Mouse (Mus musculus): ENCODE measurements around the gene Rplp2.
"Not testable (repeated sequence)": the region's sequence is repeated elsewhere in the genome, so short reads cannot be mapped to it uniquely, and the experiment has no call there.

The Rplp2 gene

DNA sequence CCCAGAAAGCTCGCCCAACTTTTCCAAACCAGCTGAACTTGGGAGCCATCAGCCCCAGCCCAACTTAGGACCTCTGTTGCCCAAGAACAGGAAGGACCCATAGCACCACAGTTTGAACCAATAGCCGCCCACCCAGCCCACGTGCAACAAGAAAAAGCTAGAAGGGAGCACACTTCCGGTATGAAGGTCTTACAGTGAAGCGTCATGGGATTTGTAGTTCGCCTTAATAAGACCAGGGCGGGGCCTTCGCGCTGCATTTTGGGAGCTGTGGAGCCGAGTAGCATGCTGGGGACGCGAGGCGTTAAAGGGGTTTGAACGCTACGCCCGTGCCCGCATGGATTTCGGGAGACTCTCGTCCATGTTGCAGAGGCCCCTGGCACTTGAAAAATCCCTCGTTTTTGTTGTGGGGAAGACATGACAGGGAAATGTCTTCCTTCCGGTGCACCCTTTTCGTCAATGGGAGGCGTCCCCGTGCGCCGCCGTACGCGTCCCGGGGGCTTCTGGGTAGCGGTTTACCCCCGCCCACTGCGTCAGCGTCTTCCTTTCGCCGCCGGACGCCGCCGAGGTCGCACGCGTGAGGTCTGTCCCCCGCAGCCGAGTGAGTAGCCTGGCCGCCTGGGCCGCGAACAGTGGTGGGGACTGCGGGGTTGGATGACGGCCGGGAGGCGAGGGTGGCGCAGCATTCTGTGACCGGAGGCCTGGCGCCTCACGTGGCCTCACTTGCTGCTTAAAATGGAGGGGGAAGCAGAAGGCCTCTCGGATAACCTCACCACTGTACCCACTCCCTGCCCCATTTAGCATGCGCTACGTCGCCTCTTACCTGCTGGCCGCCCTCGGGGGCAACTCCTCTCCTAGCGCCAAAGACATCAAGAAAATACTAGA, at the start of gene Rplp2:
Gene Rplp2, plus strand, starts transcription at position 261 of the 882 bp plus-strand sequence.
- peak; percentile 88 for DNase-seq (ENCODE audit: low spot score in 2 of 2)

DNA sequence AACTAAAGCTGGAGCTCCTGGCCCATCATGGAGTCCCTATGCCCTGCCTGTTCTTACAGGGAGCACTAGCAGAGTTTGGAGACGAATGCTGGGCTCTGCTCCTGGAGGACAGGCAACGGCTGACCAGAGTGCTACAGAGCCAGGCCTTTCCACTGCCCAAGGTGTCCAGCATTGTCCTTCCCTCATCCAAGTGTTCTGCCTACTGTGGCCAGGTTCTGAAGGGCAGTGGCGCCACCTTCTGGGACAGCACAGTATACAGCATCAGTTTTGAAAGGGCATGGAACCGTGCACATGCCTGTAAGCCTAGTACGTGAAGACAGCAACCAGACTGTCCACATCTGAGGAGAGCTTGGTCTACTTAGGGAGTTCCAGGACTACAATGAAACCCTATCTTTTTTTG, 43.9 kb upstream of the Rplp2 start:
- peak in 1 of 2 experiments; percentile 54 for DNase-seq (ENCODE audit: low spot score in 2 of 2)

DNA sequence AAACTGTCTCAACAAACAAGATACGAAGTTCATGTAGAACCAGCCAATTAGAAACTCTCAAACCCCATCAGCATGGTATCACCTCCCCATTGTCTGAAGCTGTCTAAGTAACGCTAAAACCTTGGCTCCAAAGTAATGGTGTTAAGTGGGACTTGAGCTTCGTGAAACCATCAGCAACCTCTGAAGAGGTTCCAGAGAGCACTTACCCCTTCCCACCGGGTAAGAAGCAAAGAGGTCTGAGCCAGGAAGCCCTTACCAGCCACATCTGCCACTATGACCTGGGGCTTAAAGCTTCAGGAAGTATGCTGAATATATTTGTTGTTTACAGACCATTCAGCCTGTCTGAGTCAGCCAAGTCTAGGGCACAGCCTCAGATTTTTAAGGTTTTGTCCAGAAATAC, 41.7 kb upstream of the Rplp2 start:
- no peak for DNase-seq (ENCODE audit: low spot score in 2 of 2)

DNA sequence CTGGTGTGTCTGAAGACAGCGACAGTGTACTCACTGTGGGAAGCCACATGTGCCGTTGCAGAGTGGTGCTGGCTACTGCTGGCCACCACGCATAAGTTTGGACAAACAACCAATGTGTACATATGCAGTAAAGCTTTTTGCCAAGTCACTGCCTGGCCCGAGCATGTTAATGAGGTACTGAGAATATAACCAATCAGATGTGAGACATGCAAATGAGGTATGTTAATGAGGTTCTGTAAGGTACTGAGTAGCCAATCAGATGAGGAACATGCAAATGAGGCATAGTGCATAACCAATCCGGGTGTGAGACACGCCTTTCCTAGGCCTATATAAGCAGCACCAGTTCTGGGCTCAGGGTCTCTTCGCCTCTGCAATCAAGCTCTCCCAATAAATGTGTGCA, 39.5 kb upstream of the Rplp2 start:
- not testable (repeated sequence) for DNase-seq (ENCODE audit: low spot score in 2 of 2)

DNA sequence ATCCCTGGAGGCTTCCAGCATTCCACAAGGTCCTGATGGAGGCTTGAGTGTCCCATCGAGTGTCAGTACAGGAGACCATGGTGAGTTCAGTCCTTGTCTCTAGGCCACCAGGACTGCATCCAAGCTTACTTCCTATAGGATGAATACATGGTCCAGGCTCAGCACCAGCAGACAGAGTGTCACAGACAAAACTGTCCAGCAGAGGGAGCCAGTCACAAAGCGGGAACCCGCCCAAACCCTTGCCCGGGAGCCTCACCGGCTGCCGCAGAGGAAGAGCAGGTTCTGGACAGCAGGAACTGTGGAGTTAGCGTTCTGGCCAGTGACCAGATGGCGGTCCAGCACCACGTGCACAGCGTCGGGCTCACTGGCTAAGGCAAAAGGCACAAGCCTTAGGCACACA, 38.3 kb upstream of the Rplp2 start:
- peak; percentile 66 to 87 for DNase-seq (ENCODE audit: low spot score in 2 of 2)

DNA sequence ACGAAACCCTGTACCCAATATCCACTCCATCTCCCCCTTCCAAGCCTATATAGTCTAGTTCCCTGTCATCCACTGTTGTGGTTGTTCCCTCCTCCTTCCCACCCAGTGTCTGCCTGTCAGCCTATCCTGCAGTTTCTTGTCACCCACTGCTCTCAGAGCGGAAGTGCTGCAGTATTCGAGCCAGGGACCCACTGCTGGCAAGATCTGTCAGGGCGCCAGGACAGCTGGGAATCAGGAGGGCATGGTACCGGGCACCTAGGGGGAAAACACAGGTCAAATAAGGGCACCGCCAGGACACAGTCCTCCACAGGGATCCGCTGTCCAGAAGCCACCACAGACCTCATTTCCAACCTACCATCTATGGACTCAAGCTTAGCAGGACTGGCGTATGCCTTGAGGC, 36.5 kb upstream of the Rplp2 start:
- no peak for DNase-seq (ENCODE audit: low spot score in 2 of 2)

DNA sequence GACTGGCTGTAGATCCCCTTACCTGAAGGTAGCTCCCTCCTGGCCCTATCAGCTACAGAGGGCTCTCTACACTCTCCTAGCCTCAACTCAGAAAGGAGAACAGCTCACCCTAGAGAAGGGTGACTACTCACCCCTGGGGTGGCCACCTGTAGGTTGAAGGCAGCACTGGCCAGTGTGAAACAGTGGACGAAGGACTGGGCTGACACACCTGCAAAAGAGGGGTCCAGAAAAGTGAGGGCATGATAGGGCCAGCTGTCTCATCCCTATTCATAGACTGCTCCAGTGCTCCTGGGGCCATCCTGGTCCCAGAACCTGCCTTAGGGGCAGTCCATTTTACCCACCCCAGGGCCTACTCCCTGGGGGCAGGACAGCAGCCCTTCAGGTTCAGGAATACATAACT, 35.5 kb upstream of the Rplp2 start:
- DNase-seq (ENCODE audit: low spot score in 2 of 2), result no peak

DNA sequence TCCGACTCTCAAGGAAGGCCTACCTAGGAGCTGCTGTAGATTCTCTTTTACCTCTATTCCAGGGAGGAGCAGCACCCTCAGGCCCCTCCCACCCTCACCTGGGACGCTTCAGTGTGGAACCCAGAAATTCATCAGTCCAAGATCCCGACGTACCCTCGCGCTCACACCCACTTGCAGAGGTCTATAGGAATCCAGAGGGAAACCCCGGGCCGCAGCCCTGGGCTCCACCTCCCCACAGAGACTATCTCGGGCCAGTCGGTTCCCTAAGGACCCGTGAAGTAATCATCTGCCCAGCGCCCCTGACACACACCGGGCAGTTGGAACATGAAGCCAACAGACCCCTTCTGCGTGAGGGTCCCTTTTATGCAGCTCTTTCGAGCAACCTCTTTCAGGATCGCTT, 33.8 kb upstream of the Rplp2 start:
- no peak for DNase-seq (ENCODE audit: low spot score in 2 of 2)

DNA sequence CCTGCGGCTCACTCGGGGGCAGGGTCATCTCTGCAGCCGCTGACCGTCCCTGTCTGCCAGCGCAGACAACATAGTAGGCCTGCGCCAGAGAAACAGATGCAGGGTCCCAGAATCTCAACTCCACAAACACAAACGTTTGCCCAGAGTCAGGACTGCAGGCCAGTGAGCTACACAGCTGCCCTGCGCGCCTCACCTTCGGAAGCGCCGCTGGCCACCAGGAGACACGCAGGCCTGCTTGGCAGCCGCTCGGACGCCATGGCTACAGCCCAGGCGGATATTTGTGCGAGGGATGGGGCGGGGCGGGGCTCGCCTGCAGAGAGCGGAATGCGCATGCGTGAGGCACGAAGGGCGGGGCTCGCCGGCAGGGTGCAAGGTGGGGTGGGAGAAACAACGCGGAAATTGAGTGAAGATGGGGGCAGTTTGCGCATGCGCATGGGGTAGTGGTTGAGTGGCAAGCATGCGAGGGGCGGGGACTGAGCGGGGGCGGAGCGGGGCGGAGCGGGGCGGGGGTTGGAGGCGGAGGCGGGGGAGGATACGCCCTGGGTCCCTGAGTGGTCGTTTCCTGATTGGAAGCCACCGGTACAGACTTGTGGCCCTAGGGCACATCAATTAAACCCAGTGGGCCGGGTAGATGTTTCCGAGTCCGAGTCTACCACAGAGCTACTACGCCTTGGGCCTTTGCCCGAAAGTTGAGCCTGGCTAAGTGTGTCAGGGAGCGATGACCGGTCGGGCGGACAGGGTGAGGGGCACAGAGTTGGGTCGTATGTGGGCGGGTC, 33.2 kb upstream of the Rplp2 start, which contains the start of gene Gatd1:
Gene Gatd1, minus strand, starts transcription at position 328 of the 776 bp plus-strand sequence.
- DNase-seq (ENCODE audit: low spot score in 2 of 2), result peak; percentile 99 to 100

DNA sequence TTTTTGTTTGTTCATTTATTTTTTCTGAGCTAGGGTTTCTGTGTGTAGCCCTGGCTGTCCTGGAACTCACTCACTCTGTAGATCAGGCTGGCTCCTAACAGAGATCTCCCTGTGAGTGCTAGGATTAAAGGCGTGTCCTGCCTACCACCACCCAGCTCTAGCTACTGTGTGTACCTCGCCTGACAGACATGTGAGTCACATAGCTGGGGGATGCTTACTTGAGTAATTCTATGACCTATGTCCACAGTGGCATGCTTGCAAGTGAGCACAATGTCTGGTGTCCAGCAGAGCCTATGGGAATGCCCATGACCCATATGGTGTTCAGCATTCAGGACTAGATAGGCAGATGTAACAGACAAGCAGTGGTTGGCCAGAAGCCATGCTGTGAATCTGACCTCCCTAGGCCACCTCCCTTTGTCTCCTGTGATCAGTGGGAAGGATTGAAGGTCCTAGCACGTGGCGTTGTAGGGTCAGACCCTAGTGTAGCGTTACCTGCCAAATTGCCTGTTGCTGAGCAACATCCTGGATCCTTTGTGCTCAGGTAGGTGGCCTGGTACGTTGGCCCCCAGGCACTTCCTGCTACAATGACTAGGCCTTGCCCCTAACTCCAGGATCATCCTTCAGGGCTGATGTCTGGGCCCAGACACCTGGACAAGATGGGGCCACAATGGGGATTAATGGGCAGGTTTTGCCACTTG, 30.9 kb upstream of the Rplp2 start:
- DNase-seq (ENCODE audit: low spot score in 2 of 2), result no peak

DNA sequence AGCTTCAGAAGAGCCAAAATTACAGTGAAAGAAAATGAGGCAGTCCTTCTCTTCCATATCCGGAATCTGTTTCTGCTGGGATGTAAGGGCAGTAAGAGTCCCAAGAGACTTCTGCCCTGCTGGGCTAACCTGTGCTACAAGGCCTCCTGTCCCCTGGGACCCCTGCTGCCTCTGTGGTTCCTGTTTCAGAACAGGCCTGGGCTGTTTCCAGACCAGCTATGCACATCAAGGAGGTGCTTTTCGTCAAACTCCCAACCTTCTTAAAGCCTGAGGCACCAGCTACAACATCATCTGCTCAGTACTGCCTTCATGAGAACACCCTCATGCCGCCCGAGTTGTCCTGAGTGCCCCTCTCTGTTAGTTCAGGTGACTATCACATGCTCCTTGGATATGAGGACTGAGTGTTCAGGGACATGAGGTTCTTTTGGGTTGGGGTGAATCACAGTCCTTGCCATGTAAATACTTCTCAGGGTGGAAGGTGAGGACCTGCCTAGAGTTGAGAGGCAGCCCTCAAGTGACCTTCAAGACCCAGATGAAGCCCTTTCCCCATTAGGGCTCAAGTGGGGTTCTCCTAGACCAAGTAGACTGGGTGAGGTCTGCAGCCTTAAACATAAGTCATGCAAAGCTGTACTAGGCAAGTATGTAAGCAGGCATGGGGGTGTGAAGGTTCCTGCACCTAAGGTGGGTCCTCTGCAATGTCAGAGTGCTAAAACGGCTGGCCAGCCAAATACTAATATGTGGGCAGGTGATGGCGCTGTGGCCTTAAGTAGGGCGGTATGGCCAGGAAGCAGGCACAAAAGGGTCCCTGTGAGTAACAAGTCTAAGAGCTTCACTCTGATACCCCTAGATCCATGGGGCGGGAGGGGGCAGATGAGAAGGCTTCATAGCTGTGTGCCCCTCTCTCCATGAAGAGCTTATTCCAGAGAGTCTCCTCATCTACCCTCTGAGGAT, 29.2 kb upstream of the Rplp2 start:
- DNase-seq (ENCODE audit: low spot score in 2 of 2), result no peak

DNA sequence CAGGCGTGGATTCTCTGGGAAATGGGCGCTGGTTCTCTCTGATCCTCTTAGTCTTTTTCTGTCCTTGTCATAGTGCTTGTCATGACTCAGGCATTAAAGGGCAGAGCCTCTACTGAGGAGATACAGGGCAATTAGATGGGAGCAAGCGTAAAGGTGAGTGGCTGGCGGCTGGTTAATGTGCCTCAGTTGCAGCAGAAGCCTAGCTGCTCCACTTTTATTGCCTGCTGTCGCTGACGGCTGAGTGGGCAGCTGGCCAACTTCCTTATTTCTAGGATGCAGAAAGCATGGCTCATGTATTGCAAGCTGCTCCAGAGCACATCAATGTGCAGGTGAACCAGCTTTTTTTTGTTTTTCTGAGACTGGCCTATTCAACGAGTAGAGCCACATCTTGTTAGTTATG, 28.2 kb upstream of the Rplp2 start:
- no peak for DNase-seq (ENCODE audit: low spot score in 2 of 2)

DNA sequence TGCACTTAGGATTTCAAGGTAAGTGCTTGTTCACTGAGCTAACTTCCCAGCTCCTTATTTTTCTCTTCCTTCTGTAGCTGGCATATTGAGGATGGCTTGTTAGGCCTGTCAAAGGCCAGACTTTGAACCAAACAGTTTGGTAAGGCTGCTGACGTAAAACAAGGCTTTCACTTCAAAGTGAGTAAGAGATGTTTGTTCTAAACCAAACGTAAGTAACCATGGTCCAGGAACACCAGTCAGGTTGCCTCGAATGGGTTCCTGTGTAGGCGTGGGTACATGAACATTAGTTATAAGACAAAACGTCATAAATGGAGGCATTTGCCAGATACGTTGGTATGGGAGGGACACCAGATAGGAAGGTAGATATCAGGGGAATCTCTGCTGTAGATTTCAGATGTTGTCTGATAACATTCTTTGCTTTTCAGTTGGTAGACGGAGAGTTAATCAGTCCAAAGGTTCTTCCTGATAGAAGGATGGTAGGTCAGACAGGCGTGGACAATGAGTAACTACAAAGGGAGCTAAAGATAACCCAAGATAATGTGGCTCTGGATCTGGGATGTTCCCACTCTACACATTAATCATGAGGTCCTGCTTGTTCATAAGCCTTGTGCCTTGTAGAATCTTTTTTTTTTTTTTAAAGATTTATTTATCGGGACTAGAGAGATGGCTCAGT, 27.0 kb upstream of the Rplp2 start:
- DNase-seq (ENCODE audit: low spot score in 2 of 2), result no peak

DNA sequence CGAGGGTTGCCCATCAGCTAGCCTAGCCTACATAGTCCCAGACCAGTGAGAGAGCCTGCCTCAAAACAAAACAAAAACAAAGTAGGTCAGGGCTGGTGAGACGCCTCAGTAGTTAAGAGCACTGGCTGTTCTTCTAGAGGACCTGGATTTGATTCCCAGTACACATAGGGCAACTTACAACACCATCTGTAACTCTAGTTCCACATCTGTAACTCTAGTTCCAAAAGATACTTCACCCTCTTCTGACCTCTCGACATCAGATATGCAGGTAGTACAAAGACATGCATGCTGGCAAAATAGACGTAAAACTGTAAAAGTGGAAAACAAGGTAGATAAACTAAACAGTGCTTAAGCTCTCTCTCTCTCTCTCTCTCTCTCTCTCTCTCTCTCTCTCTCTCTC, 23.4 kb upstream of the Rplp2 start:
- DNase-seq (ENCODE audit: low spot score in 2 of 2), result no peak

DNA sequence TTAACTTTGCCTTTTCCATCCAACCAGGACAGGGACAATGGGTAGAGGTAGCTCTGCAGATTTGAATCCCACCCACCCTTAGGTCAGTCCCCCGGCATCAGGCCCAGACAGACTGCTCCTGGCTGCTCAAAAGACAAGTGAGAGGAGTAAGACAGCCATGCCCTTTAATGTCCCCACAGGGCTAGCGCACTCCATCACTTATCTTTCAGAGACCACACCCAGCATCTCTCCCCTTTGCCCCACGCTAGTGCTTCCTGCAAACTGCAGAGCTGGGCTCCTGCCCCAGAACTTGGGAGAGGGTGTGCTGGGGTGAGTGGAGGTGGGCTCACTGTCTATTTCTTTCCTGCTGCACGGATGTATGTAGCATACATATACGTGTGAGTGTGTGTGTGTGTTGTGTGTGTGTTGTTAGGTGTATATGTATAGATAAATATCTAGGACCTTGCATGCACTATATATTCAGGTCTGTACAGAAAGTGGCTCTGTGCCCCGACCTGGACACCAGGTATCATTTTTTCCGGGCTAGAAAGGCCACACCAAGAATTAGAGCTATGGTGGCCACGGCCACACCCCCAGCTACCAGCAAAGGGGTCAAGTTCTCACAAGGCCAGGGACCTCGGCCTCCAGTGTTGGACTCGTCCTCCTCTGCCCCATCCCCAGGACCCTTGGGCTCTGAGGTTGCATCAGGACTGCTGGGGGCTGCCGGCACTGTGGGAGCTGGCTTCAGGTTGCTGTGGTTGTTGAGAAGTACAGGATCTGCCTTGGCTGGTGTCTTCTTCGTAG, 20.0 kb upstream of the Rplp2 start:
- DNase-seq (ENCODE audit: low spot score in 2 of 2), result no peak

DNA sequence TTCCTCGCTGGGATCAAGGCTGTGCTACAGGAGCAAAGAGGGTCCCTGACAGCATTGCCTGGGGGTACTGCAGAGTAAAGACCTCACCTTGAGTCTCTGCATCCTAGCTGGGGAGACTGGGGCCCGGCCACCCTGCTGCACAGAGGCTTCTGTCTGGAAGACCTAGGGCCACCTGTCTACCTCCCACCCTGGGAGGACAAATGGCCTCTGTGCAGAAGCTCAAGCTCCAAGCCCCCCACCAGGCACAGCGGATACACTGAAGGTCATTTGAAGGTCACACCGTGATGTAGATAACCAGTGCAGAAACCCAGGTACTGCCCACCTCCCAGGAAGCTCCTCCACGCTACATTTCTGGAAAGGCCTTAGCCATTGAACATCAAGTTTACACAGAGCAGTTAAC, 18.5 kb upstream of the Rplp2 start:
- DNase-seq (ENCODE audit: low spot score in 2 of 2), result no peak

DNA sequence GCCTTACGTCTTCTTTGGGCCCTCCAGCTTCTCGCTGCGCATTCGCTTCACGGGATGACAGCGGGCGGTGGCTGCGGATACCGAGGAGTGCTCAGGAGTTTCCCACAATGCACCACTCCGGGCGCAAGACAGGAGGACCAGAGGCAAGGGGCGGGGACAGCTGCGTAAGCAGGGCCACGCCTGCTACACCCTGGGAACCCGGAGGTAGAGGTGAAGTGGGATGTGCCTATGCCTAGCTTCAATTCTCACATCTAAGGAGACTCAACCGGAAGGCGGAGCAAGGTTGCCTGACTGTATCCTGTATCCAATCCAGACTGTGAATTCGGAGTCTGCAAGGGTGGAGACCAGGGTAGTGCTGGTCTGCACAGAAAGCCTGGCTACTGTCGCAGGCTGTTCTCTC, 17.9 kb upstream of the Rplp2 start, which contains the start of gene Cend1:
Gene Cend1, minus strand, starts transcription at position 182 of the 400 bp plus-strand sequence.
- DNase-seq (ENCODE audit: low spot score in 2 of 2), result no peak

DNA sequence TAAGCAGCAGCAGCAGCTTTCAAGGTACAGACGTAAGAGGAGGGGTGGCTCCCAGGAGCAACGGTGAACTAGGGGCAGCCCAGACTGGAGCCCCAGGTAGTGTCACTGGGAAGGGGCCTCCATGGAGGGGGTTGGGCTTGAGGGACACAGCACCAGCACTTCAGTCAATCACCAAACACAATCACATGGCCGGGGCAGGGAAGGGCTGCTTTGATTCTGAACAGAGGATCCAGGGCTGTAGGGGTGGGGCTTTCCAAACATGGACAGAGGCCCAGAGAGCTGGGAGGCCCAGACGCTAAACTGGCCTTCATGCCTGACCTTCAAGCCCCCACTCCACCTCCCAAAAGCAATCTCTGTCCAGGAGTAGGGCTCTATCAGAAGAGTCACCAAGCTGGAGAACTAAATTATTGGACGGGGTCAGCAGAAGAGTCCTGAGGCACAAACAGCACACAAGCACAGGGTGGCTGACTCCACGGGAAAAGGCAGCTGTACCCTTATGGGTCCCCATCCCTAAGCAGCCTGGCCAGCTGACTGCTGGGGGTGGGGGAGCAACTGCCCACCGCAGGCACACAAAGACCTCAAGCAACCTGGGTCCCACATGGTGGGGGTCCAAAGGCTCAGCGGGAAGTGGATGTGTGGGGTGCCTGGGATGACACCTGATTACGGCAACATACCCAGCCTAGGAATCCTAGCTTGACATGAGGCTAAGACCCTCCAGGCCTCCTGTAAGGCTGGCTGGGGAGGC, 17.2 kb upstream of the Rplp2 start:
- DNase-seq (ENCODE audit: low spot score in 2 of 2), result no peak
